Mouse (Mus musculus) stomach, postnatal 0 days (tissue): ENCODE measurements at regions not wholly inside any gene's neighbourhood (a gene's known extent, or its start where the extent isn't known, plus 50 kb on each side); places are given as distances from the start of the nearest gene placed in this dataset.
A peak's percentile ranks its signal among the peaks of the same experiment; 100 is the strongest.

ENCODE experiments used
- ATAC-seq: fragments of 200-750 bp; cut with Nextera tagmentation; 2 replicates; pipeline ENCODE4 v1.8.0; 2017; ENCODE audit not compliant: low FRiP score, low TSS enrichment
- DNase-seq: peaks from one replicate; pipeline ENCODE4 v3.0.0-alpha.2; 2016; ENCODE audit warnings: low spot score
- H3K27ac ChIP-seq: fragments of 300-500 bp; sonication (generic); replicated peaks from 2 replicates; pipeline ENCODE4 v1.5.1; 2014; ENCODE audit warnings: mild to moderate bottlenecking, control low read depth
- H3K27me3 ChIP-seq: fragments of 300-500 bp; sonication (generic); 2 replicates; pipeline ENCODE4 v1.6.1; 2014; ENCODE audit warnings: low read length; ENCODE audit not compliant: control insufficient read depth, insufficient read depth
- H3K36me3 ChIP-seq: fragments of 300-500 bp; sonication (generic); 2 replicates; pipeline ENCODE4 v1.6.1; 2014; ENCODE audit warnings: low read length, mixed read lengths; ENCODE audit not compliant: control insufficient read depth, insufficient read depth
- H3K4me1 ChIP-seq: fragments of 300-500 bp; sonication (generic); replicated peaks from 2 replicates; pipeline ENCODE4 v1.6.1; 2014; ENCODE audit warnings: antibody characterized with exemption; ENCODE audit not compliant: control insufficient read depth, insufficient read depth
- H3K4me2 ChIP-seq: fragments of 300-500 bp; sonication (generic); replicated peaks from 2 replicates; pipeline ENCODE4 v1.6.1; 2014; ENCODE audit warnings: low read depth, mild to moderate bottlenecking, control low read depth, moderate library complexity
- H3K4me3 ChIP-seq: fragments of 300-500 bp; sonication (generic); 2 replicates; pipeline ENCODE4 v1.5.1; 2014; ENCODE audit warnings: low read depth, low read length, control low read depth
- H3K9ac ChIP-seq: fragments of 300-500 bp; sonication (generic); 2 replicates; pipeline ENCODE4 v1.6.1; 2014; ENCODE audit warnings: mild to moderate bottlenecking, low read length, control low read depth, mixed read lengths
- H3K9me3 ChIP-seq: fragments of 300-500 bp; sonication (generic); 2 replicates; pipeline ENCODE4 v1.6.1; 2016; ENCODE audit warnings: low read length; ENCODE audit not compliant: control insufficient read depth
- CTCF ChIP-seq: IDR thresholded peaks from 2 replicates; pipeline ENCODE4 v1.5.1; 2016; ENCODE audit warnings: antibody characterized with exemption, low read depth, mild to moderate bottlenecking, moderate library complexity
- EP300 ChIP-seq: optimal IDR thresholded peaks from 2 replicates; pipeline ENCODE3; 2016; ENCODE audit warnings: antibody characterized with exemption
- WGBS: fragments of 180-500 bp; shearing (Covaris S2); extraction: QIAGEN DNeasy Blood & Tissue Kit; methylation state at CpG from one replicate; pipeline ENCODE4 v1.1.7; 2014; 5-methylcytosine and 5-hydroxymethylcytosine counted together

DNA sequence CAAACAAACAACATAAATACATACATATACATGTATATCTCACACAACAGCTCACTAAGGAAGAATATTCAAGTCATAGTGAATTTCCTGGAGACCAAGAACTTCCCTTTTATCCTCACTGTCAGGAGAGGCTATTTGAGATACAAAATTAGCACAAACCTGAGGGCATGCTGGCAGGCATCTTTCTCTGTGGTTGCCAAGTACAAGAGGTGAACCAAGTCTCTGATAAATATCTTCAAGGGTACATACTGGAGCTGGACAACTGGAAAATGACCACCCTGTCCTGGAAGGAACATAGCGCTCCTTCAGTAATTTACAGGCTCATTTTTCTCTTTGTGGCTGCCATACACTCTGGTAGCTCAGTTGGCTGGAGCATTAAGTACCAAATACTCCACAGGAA lies 56.8 kb upstream of the Ssr3 start:
- 84% methylated on average over 1 of the region's 1 CpGs for WGBS

DNA sequence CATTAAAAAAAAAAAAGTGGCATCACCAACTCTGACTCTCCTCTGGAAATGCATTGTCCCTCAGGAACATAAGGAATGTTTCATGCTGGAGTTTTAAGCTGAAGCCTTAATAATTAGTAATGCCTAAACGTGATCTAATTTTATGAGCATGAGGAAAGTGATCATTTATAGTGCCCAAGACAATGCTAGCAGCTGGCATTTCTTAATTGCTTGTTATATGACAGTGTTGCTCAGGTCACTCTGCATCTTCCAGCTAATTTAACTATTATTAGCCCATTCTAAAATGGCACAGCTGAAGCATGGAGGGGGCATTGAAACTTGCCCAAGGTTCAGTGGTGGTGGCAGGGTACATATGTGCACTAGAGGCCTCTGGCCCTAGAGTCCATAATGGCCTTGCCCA lies 51.3 kb upstream of the Ssr3 start:
- TF ChIP-seq EP300: no peak
- TF ChIP-seq CTCF: no peak
- ATAC-seq (no peak), DNase-seq (no peak)
- 60% methylated on average over 1 of the region's 1 CpGs for WGBS
- Histone ChIP-seq H3K27ac (no peak overlapping the region), H3K27me3 (no peaks in the 10 kb centered on the region), H3K4me3 (no peak overlapping the region), H3K9me3 (no peaks in the 10 kb centered on the region), H3K4me2 (no peak overlapping the region), H3K4me1 (no peaks in the 10 kb centered on the region), H3K9ac (no peak overlapping the region), H3K36me3 (no peaks in the 10 kb centered on the region)

More for the DNA sequence above, 56.8 kb upstream of the Ssr3 start:
- Histone ChIP-seq H3K9ac (no peak overlapping the region), H3K4me3 (no peak overlapping the region), H3K27ac (no peak overlapping the region), H3K27me3 (no peaks in the 10 kb centered on the region), H3K9me3 (no peaks in the 10 kb centered on the region), H3K4me1 (no peaks in the 10 kb centered on the region), H3K36me3 (no peaks in the 10 kb centered on the region), H3K4me2 (no peak overlapping the region)
- TF ChIP-seq CTCF: no peak
- TF ChIP-seq EP300: no peak
- no peak for DNase-seq
- ATAC-seq: no peak

DNA sequence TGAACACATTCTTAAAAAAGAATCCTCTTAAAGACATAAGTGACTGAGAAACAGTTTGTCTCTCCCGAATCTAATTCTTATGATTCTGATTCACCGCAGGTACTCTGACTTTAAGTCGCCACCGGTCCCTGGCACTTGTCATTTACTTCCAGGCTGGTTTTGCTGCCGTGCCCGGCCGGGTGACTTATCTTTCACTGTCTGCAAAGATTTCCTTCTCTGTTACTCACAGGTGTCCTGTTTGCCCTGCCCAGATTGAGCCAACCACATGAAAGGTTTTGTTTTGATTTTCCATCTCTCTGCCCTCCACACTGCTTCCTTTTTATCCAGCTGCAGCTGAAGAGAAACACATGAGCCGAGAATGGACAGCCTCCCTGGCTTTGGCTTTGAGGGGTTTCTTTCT lies 50.5 kb upstream of the Ssr3 start:
- Histone ChIP-seq H3K4me1 (no peaks in the 10 kb centered on the region), H3K27ac (no peak overlapping the region), H3K9ac (no peak overlapping the region), H3K36me3 (no peaks in the 10 kb centered on the region), H3K27me3 (no peaks in the 10 kb centered on the region), H3K4me2 (no peak overlapping the region), H3K9me3 (no peaks in the 10 kb centered on the region), H3K4me3 (no peak overlapping the region)
- 57% methylated on average over 8 of the region's 8 CpGs for WGBS
- ATAC-seq (no peak), DNase-seq (no peak)
- no peak for TF ChIP-seq EP300

DNA sequence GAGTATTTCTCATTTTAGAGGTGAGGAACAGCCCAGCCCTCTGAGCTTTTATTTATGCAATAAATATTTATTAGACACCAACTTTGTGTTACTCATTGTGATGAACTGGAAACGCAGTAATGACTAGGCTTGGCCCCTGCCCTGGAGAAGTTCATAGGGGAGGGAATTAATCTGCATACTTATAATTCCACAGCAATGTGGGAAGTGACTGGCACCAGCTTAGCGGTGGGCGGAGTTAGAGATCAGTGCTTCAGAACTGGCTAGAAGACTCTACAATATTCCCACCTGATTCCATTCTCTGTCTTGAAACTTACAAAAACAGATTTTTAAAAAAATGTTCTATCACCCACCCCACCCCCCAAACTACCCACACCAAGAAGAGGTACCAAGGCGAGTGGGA lies 49.8 kb upstream of the Ssr3 start:
- H3K27me3 ChIP-seq: no peaks in the 10 kb centered on the region
- H3K9ac ChIP-seq: no peak overlapping the region
- no peak overlapping the region for H3K4me3 ChIP-seq
- no peak overlapping the region for H3K27ac ChIP-seq
- H3K4me1 ChIP-seq: no peaks in the 10 kb centered on the region
- DNase-seq (no peak), ATAC-seq (no peak)
- WGBS: 65% methylated on average over 4 of the region's 4 CpGs
- H3K9me3 ChIP-seq: no peaks in the 10 kb centered on the region
- TF ChIP-seq CTCF: no peak
- no peak for TF ChIP-seq EP300
- 0 out of 2 replicates have a peak overlapping the region, but pooled peaks have one; percentile 32 for H3K4me2 ChIP-seq
- no peaks in the 10 kb centered on the region for H3K36me3 ChIP-seq
